Mouse (Mus musculus): ENCODE measurements around the gene Armcx1.
"Not testable (repeated sequence)": the region's sequence is repeated elsewhere in the genome, so short reads cannot be mapped to it uniquely, and the experiment has no call there.

Gene Armcx1

DNA sequence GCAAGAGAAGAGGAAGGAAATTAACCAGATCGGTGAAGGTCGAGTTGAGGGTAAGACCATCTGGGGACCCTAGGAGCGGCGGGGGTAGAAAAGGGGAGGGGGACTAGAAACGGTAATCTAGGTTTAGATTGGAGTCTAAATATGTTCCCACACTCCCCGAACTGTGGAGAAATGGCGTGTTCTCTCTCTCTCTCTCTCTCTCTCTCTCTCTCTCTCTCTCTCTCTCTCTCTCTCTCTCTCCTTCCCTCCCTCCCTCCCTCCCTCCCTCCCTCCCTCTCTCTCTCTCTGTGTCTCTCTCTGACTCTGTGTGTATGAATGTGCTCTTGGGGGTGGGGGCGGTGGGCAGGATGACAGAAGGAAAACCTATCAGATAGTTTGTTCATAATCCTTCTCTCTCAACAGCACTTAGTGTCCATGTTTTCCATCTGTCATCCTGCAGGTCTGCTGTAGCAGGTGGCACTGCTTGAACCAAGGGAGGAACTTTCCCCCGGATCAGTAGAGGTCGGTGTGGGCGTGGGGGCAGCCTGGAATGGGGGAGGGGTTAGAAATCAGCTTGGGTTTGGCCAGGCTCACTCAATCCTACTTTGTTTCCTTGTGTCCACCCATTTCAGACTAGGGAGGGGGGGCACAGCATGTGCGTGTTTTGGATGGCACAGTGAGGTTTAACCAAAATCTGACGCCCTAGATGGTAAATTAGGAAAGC, 39.7 kb downstream of the Armcx1 start:
- DNase-seq (ENCODE audit: low spot score in 2 of 2) = no peak

DNA sequence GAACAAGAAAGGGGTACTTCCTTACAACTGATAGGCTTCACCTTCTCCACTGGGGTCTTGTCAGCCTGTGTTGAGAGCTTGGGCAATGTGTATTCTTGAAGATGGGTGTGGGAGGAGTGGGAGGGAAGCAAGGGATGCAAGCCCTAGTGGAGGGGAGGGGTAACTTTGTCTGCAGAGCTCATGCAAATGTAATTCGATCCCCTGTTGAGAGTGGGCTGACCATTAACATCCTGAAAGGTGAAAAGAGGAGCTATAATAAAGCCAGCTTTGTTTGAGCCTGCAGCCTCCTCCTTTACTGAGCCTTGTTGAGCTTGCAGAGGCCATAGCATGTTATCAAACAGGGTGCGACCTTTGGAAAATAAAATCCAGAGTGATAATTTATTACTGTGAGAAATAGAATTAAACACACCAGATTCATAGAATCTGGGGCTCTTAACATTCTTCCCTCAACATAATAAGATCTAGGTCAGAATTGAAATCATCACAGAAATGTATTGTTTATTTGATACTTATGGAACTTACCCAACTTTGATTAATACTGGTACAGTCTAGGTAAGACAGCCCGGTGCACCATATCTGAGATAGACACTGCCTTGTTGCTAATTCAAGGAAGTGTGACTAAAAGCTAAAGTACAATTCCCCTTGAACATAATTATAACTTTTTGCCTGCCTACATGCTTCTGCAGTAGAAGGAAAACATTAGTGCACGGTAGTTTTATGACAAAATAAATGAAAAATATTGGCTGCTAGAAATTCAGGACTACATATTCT, 45.9 kb downstream of the Armcx1 start:
- not testable (repeated sequence) for DNase-seq (ENCODE audit: low spot score in 2 of 2)

Data from frontal cortex, postnatal 36 days (tissue).